Mouse (Mus musculus) liver, embryonic 14.5 days (tissue): Measurements from ENCODE around the gene Kazn. TPM values are rescaled to one million over a fixed set of nuclear protein-coding genes. Genes with fewer than 3 reads are reported as not detected.
A peak's percentile ranks its signal among the peaks of the same experiment; 100 is the strongest.

Source experiments
- ATAC-seq: fragments of 200-750 bp; cut with Nextera tagmentation; 2 replicates; pipeline ENCODE4 v1.8.0; 2017; ENCODE audit warnings: moderate number of reproducible peaks, mild to moderate bottlenecking, moderate library complexity; ENCODE audit not compliant: insufficient read depth
- DNase-seq, 3 experiments: peaks; one replicate each; pipeline ENCODE4 v3.0.0-alpha.2; 2012 to 2013; ENCODE audit warnings: low read depth in 3 of 3, low spot score in 3 of 3
- H3K27ac ChIP-seq: fragments of 300-500 bp; sonication (generic); 2 replicates; pipeline ENCODE4 v1.5.1; 2014; ENCODE audit warnings: moderate library complexity, mild to moderate bottlenecking, control low read depth, inconsistent platforms
- H3K27me3 ChIP-seq: fragments of 300-500 bp; sonication (generic); 2 replicates; pipeline ENCODE4 v1.6.1; 2014; ENCODE audit warnings: mild to moderate bottlenecking, low read length, moderate library complexity; ENCODE audit not compliant: control insufficient read depth, insufficient read depth
- H3K36me3 ChIP-seq: fragments of 300-500 bp; sonication (generic); replicated peaks from 2 replicates; pipeline ENCODE4 v1.6.1; 2014; ENCODE audit warnings: low read depth; ENCODE audit not compliant: control insufficient read depth, insufficient read depth
- H3K4me1 ChIP-seq, 2 experiments: fragments of 200-500 bp in 1 of 2; fragments of 300-500 bp in 1 of 2; sonication (generic) in 1 of 2; replicated peaks; 2 replicates each; pipeline ENCODE4 v1.6.1; 2012 to 2014; ENCODE audit warnings: antibody characterized with exemption in 1 of 2, inconsistent platforms in 1 of 2, low read length in 1 of 2; ENCODE audit not compliant: control insufficient read depth in 2 of 2, insufficient read depth in 2 of 2
- H3K4me2 ChIP-seq: fragments of 300-500 bp; sonication (generic); 2 replicates; pipeline ENCODE4 v1.6.1; 2014; ENCODE audit warnings: low read depth, mild to moderate bottlenecking, control low read depth, moderate library complexity
- H3K4me3 ChIP-seq, 2 experiments: fragments of 200-500 bp in 1 of 2; fragments of 300-500 bp in 1 of 2; sonication (generic) in 1 of 2; 2 replicates each; pipeline ENCODE4 v1.5.1; 2012 to 2014; ENCODE audit warnings: low read depth in 2 of 2, low read length in 2 of 2, mild to moderate bottlenecking in 2 of 2, control low read depth in 1 of 2, inconsistent platforms in 1 of 2, moderate library complexity in 1 of 2; ENCODE audit not compliant: insufficient read depth in 1 of 2
- H3K9ac ChIP-seq: fragments of 300-500 bp; sonication (generic); replicated peaks from 2 replicates; pipeline ENCODE4 v1.6.1; 2014; ENCODE audit warnings: mild to moderate bottlenecking, control low read depth, moderate library complexity
- H3K9me3 ChIP-seq: fragments of 300-500 bp; sonication (generic); 2 replicates; pipeline ENCODE4 v1.6.1; 2016; ENCODE audit warnings: low read length, mixed read lengths; ENCODE audit not compliant: control insufficient read depth
- CTCF ChIP-seq: IDR thresholded peaks from 2 replicates; pipeline ENCODE4 v1.5.1; 2016; ENCODE audit warnings: antibody characterized with exemption, low read depth, control low read depth
- EP300 ChIP-seq: IDR thresholded peaks from 2 replicates; pipeline ENCODE4 v1.6.1; 2016; ENCODE audit warnings: antibody characterized with exemption, low read depth
- WGBS: fragments of 180-500 bp; shearing (Covaris S2); extraction: QIAGEN DNeasy Blood & Tissue Kit; methylation state at CpG from one replicate; pipeline ENCODE4 v1.1.7; 2014; ENCODE audit not compliant: insufficient replicate concordance; 5-methylcytosine and 5-hydroxymethylcytosine counted together
- polyA plus RNA-seq, 2 experiments: library from polyadenylated mRNA; depleted of rRNA in 1 of 2; stranded (reverse) in 1 of 2; unstranded in 1 of 2; fragments of >200 nt; fragmentation: Nextera tagmentation in 1 of 2; extraction: Ambion mirVana in 1 of 2; gene quantifications; 2 replicates each; pipeline versions ENCODE4 v1.2.1 to v1.2.3; 2012 to 2014

The Kazn gene
- polyA plus RNA-seq, 2 experiments: 0.41 to 0.94 TPM

GRCm38 (mm10) chr4:142275242-142275641 lies 36.0 kb upstream of the Kazn start:
- ATAC-seq: no peak
- no peak overlapping the region for H3K4me3 ChIP-seq
- H3K4me2 ChIP-seq: no peak overlapping the region
- 35% methylated on average over 2 of the region's 2 CpGs for WGBS
- TF ChIP-seq CTCF (peak; percentile 24; the same call in 1 of the 2 replicates), EP300 (no peak)
- H3K27ac ChIP-seq: no peak overlapping the region
- H3K9me3 ChIP-seq: no peaks in the 10 kb centered on the region
- H3K36me3 ChIP-seq: no peaks in the 10 kb centered on the region
- no peaks in the 10 kb centered on the region for H3K4me1 ChIP-seq
- no peak for DNase-seq
- H3K27me3 ChIP-seq: no peaks in the 10 kb centered on the region
- H3K9ac ChIP-seq: no peak overlapping the region

- no peaks in the 10 kb centered on the region for H3K9me3 ChIP-seq
- no peak overlapping the region for H3K9ac ChIP-seq
- DNase-seq (no peak), ATAC-seq (no peak)
- H3K4me2 ChIP-seq: no peak overlapping the region
- H3K27ac ChIP-seq: no peak overlapping the region
- no peak overlapping the region for H3K4me3 ChIP-seq
- H3K4me1 ChIP-seq: no peaks in the 10 kb centered on the region
- H3K27me3 ChIP-seq: no peaks in the 10 kb centered on the region
- no peaks in the 10 kb centered on the region for H3K36me3 ChIP-seq
- TF ChIP-seq CTCF: no peak
- TF ChIP-seq EP300: no peak
- 56% methylated on average over 11 of the region's 11 CpGs for WGBS
Observed at GRCm38 (mm10) chr4:142274441-142275234, 35.4 kb upstream of the Kazn start.

- WGBS: 68% methylated on average over 3 of the region's 3 CpGs
- H3K9ac ChIP-seq: no peak overlapping the region
- no peaks in the 10 kb centered on the region for H3K4me1 ChIP-seq
- TF ChIP-seq EP300 (no peak), CTCF (no peak)
- no peak overlapping the region for H3K4me2 ChIP-seq
- ATAC-seq (no peak), DNase-seq (no peak)
- H3K4me3 ChIP-seq: no peak overlapping the region
- no peak overlapping the region for H3K27ac ChIP-seq
- H3K27me3 ChIP-seq: no peaks in the 10 kb centered on the region
- H3K36me3 ChIP-seq: no peaks in the 10 kb centered on the region
- no peaks in the 10 kb centered on the region for H3K9me3 ChIP-seq
Observed at GRCm38 (mm10) chr4:142271506-142271905, 32.3 kb upstream of the Kazn start.

GRCm38 (mm10) chr4:142267832-142268231 lies 28.6 kb upstream of the Kazn start:
- Histone ChIP-seq H3K9ac (no peak overlapping the region), H3K4me1 (no peaks in the 10 kb centered on the region), H3K4me3 (no peak overlapping the region), H3K36me3 (no peaks in the 10 kb centered on the region), H3K9me3 (no peaks in the 10 kb centered on the region), H3K27ac (no peak overlapping the region), H3K27me3 (no peaks in the 10 kb centered on the region), H3K4me2 (no peak overlapping the region)
- WGBS: 46% methylated on average over 4 of the region's 4 CpGs
- DNase-seq: no peak
- no peak for ATAC-seq
- TF ChIP-seq CTCF (no peak), EP300 (no peak)

- no peaks in the 10 kb centered on the region for H3K27me3 ChIP-seq
- no peaks in the 10 kb centered on the region for H3K4me1 ChIP-seq
- no peak overlapping the region for H3K4me3 ChIP-seq
- no peak overlapping the region for H3K27ac ChIP-seq
- ATAC-seq (no peak), DNase-seq (no peak)
- TF ChIP-seq CTCF: no peak
- 20% methylated on average over 4 of the region's 4 CpGs for WGBS
- no peaks in the 10 kb centered on the region for H3K9me3 ChIP-seq
- H3K4me2 ChIP-seq: no peak overlapping the region
- no peaks in the 10 kb centered on the region for H3K36me3 ChIP-seq
- no peak overlapping the region for H3K9ac ChIP-seq
Observed at GRCm38 (mm10) chr4:142267348-142267819, 28.2 kb upstream of the Kazn start.
